ENCODE assay signal across 25 mouse cellular contexts in genomic region chr19:23768864-23769263, GRCm38 (mm10). TPM values are rescaled to one million over a fixed set of nuclear protein-coding genes. Genes with fewer than 3 reads are reported as not detected.
DNase-seq lines count a peak whose midpoint lies in the region; ATAC-seq and TF ChIP-seq lines count a peak whose summit lies in the region.
"Had no signal": no experiment of that assay in that cellular context is flagged by ENCODE, and none has a peak within 500 bp of the region (broad histone marks: within the 10 kb centered on the region; RNA-seq: fewer than 3 reads in every experiment).

No protein-coding gene starts in this region.

- H3K27me3 ChIP-seq in kidney, embryonic 14.5 days (ENCODE audit: control insufficient read depth, insufficient read depth, low read length): no peaks in the 10 kb centered on the region
- no peaks in the 10 kb centered on the region for H3K27me3 ChIP-seq in kidney, postnatal 0 days (ENCODE audit: insufficient read depth, low read length)
- no peaks in the 10 kb centered on the region for H3K27me3 ChIP-seq in kidney, adult 2 months (replicated peaks; ENCODE audit: control insufficient read depth, insufficient read depth, low read length)
- H3K27me3 ChIP-seq: forebrain, embryonic 13.5 days; heart, embryonic 12.5 days; heart, embryonic 15.5 days; hindbrain, embryonic 13.5 days had no signal

- no peaks in the 10 kb centered on the region for H3K36me3 ChIP-seq in kidney, embryonic 14.5 days (ENCODE audit: control insufficient read depth, insufficient read depth, low read length)
- H3K36me3 ChIP-seq in kidney, postnatal 0 days (ENCODE audit: insufficient read depth, low read length): no peaks in the 10 kb centered on the region
- H3K36me3 ChIP-seq in kidney, adult 2 months (ENCODE audit: control insufficient read depth, insufficient read depth, low read length): no peaks in the 10 kb centered on the region
- H3K36me3 ChIP-seq: forebrain, embryonic 10.5 days; heart, embryonic 12.5 days; heart, embryonic 15.5 days; hindbrain, embryonic 10.5 days; hindbrain, embryonic 13.5 days had no signal

- WGBS in kidney, embryonic 14.5 days: 47% methylated on average over 5 of the region's 5 CpGs
- WGBS in kidney, postnatal 0 days: 53% methylated on average over 5 of the region's 5 CpGs
- WGBS in kidney, adult 2 months: 54% methylated on average over 5 of the region's 5 CpGs

- H3K4me1 ChIP-seq in kidney, embryonic 14.5 days (ENCODE audit: control insufficient read depth, insufficient read depth, low read length): no peaks in the 10 kb centered on the region
- no peaks in the 10 kb centered on the region for H3K4me1 ChIP-seq in kidney, postnatal 0 days (replicated peaks; ENCODE audit: insufficient read depth, low read length)
- no peaks in the 10 kb centered on the region for H3K4me1 ChIP-seq in kidney, adult 2 months (ENCODE audit: control insufficient read depth, insufficient read depth, low read length)
- H3K4me1 ChIP-seq: heart, embryonic 12.5 days; heart, embryonic 15.5 days had no signal

- no peak overlapping the region for H3K9ac ChIP-seq in kidney, embryonic 14.5 days (ENCODE audit: low read depth, low read length)
- H3K9ac ChIP-seq in kidney, postnatal 0 days (ENCODE audit: low read depth, low read length): no peak overlapping the region
- H3K9ac ChIP-seq: forebrain, embryonic 13.5 days; heart, embryonic 12.5 days; heart, embryonic 15.5 days; hindbrain, embryonic 13.5 days had no signal

- H3K4me2 ChIP-seq in kidney, embryonic 14.5 days (replicated peaks; ENCODE audit: low read depth, low read length): no peak overlapping the region
- H3K4me2 ChIP-seq in kidney, postnatal 0 days (ENCODE audit: low read length): peak overlapping the region; percentile 1; the same call in 1 of the 2 replicates
- H3K4me2 ChIP-seq: forebrain, embryonic 13.5 days; heart, embryonic 12.5 days; heart, embryonic 15.5 days; hindbrain, embryonic 13.5 days had no signal

- DNase-seq in kidney, adult 11 months: no peak
- peak; percentile 82 for DNase-seq in kidney, postnatal 0 days (ENCODE audit: low spot score)
- no peak for DNase-seq in kidney, adult 2 months
- peak; percentile 25 to 30 for DNase-seq in kidney, postnatal 4 days
- DNase-seq in kidney, adult 8-10 months: no peak
- DNase-seq: adrenal gland, adult 2 months; adrenal gland, postnatal 14 days; cerebellum, adult 11 months; cerebellum, adult 2 months; cerebellum, adult 9-11 months; cerebellum, postnatal 25 days; gastrocnemius, postnatal 10 days; gastrocnemius, postnatal 36 days; heart, postnatal 10 days; heart, postnatal 36 days had no signal

- no peaks in the 10 kb centered on the region for H3K9me3 ChIP-seq in kidney, embryonic 14.5 days (ENCODE audit: control insufficient read depth, low read length)
- H3K9me3 ChIP-seq in kidney, postnatal 0 days (replicated peaks; ENCODE audit: low read length): no peaks in the 10 kb centered on the region
- H3K9me3 ChIP-seq: forebrain, embryonic 10.5 days; forebrain, embryonic 13.5 days; heart, embryonic 12.5 days; heart, embryonic 15.5 days; hindbrain, embryonic 13.5 days had no signal

- H3K27ac ChIP-seq in kidney, embryonic 14.5 days (ENCODE audit: low read depth, low read length): no peak overlapping the region
- H3K27ac ChIP-seq in kidney, postnatal 0 days: 0 out of 2 replicates have a peak overlapping the region, but pooled peaks have one; percentile 3
- no peak overlapping the region for H3K27ac ChIP-seq in kidney, adult 2 months (ENCODE audit: insufficient read depth, low read depth, low read length)
- H3K27ac ChIP-seq: forebrain, embryonic 10.5 days; forebrain, embryonic 13.5 days; heart, embryonic 15.5 days; hindbrain, embryonic 10.5 days; hindbrain, embryonic 13.5 days had no signal

- no peak for TF ChIP-seq CTCF in kidney, postnatal 0 days (IDR thresholded peaks at IDR 0.05; ENCODE audit: low read depth)
- no peak for TF ChIP-seq CTCF in kidney, adult 2 months (conservative IDR thresholded peaks at IDR 0.05; ENCODE audit: insufficient read depth, insufficient read length, low read depth, low read length)

- H3K4me3 ChIP-seq in kidney, embryonic 14.5 days (ENCODE audit: low read length): no peak overlapping the region
- H3K4me3 ChIP-seq in kidney, postnatal 0 days (replicated peaks; ENCODE audit: low read depth, low read length): no peak overlapping the region
- no peak overlapping the region for H3K4me3 ChIP-seq in kidney, adult 2 months (ENCODE audit: insufficient read depth, low read depth, low read length)
- H3K4me3 ChIP-seq: forebrain, embryonic 10.5 days; forebrain, embryonic 13.5 days; heart, embryonic 12.5 days; heart, embryonic 15.5 days; hindbrain, embryonic 10.5 days; hindbrain, embryonic 13.5 days had no signal

- TF ChIP-seq POLR2A in kidney, adult 2 months (IDR thresholded peaks at IDR 0.05; ENCODE audit: low read depth, low read length): no peak

- ATAC-seq in kidney, embryonic 14.5 days (ENCODE audit: low FRiP score, low TSS enrichment): 0 out of 2 replicates have a peak, but pooled peaks have one; percentile 57
- ATAC-seq in kidney, postnatal 0 days (replicated peaks; ENCODE audit: low FRiP score, low read depth): no peak
- ATAC-seq: CD4-positive, CD25-positive, alpha-beta regulatory T cell, adult 4 months; forebrain, embryonic 13.5 days; forebrain, embryonic 16.5 days; hindbrain, embryonic 16.5 days had no signal

RNA-seq across cellular contexts. Expression of gene Apba1, which starts 10.2 kb away (rescaled TPM):
- polyA plus RNA-seq in kidney, embryonic 14.5 days (2014; fragmentation: Nextera tagmentation; extraction: Ambion mirVana): 0.46 and 0.79 TPM in 2 replicates
- polyA plus RNA-seq in kidney, postnatal 0 days (2015; fragmentation: Nextera tagmentation; extraction: Ambion mirVana): 1.3 and 1.4 TPM in 2 replicates
- 1.6 and 1.9 TPM in 2 replicates for polyA plus RNA-seq in kidney, adult 2 months (2012; rRNA removed)
- polyA plus RNA-seq: CD4-positive, CD25-positive, alpha-beta regulatory T cell, adult 4 months had no signal

Comparison
In these comparisons a context has a peak if more than half of its experiments do, and no peak if none do; other contexts are left out.
1. DNase-seq: peak in kidney, postnatal 0 days (single experiment) and kidney, postnatal 4 days (2 of 2); none in kidney, adult 11 months (single experiment), kidney, adult 2 months (single experiment) and kidney, adult 8-10 months (0 of 2).